Mouse (Mus musculus): Measurements from ENCODE around the gene Gzmg.
A peak's percentile ranks its signal among the peaks of the same experiment; 100 is the strongest.
"Not testable (repeated sequence)": the region's sequence is repeated elsewhere in the genome, so short reads cannot be mapped to it uniquely, and the experiment has no call there.

Gzmg gene

GRCm38 (mm10) chr14:56159479-56159878 lies at the start of gene Gzmg:
Gene Gzmg, minus strand, starts transcription at chr14:56159579.
- not testable (repeated sequence) for DNase-seq

- DNase-seq: no peak
These were observed 46.2 kb upstream of the Gzmg start for GRCm38 (mm10) chr14:56205613-56206012.

DNA sequence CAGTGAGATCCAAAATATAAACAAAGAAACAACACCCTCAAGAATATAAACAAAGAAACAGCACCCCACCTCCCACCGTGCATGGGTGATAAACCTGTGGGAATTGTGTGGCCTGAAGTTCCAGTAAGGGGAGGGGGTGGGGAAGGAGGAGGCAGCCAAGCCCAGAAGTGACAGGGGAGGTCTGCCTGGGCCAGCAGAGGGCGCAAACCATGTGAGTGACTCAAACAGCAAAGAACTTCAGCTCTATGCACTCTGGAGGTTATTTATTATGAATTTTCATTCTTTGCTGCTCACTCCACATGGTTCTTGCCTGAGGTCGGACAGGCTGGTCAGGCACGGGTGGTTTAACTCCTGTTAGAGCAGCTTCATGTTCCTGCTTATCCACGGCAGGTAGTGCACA lies 45.6 kb upstream of the Gzmg start:
- peak; percentile 16 for DNase-seq

DNA sequence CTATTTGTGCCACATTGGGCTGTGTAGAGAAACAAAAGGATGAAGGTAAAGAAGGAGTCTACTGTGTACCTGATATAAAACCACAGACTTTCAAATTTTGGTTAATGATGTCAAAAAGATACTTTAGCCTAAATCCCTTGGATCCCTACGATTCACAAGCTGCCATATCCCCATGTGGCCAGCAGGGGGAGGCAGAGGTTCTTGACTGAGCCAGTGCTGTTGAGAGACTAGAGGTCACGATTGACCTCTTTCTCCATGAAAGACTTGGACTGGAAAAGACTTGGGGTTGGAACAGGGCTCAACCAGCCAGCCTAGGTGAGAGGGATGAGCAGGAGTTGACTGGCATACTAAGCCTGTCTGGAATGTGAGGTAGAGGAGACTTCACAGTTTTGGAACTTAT lies 44.6 kb upstream of the Gzmg start:
- DNase-seq: peak; percentile 75

GRCm38 (mm10) chr14:56186946-56187345 lies 27.6 kb upstream of the Gzmg start:
- no peak for DNase-seq

- DNase-seq: no peak
These were observed 27.1 kb upstream of the Gzmg start for GRCm38 (mm10) chr14:56186521-56186920.

DNA sequence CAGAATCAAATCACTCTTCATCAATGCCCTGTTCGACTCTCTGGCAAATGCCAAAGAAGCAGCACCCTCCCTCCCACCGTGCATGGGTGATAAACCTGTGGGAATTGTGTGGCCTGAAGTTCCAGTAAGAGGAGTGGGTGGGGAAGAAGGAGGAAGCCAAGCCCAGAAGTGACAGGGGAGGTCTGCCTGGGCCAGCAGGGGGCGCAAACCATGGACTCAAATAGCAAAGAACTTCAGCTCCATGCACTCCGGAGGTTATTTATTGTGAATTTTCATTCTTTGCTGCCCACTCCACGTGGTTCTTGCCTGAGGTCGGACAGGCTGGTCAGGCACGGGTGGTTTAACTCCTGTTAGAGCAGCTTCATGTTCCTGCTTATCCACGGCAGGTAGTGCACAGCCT lies 18.3 kb upstream of the Gzmg start:
- peak; percentile 41 for DNase-seq

- no peak for DNase-seq
These were observed 15.1 kb upstream of the Gzmg start, which contains the start of gene Gzmn for GRCm38 (mm10) chr14:56174499-56174898. Gene Gzmn, minus strand, starts transcription at chr14:56174599.

DNA sequence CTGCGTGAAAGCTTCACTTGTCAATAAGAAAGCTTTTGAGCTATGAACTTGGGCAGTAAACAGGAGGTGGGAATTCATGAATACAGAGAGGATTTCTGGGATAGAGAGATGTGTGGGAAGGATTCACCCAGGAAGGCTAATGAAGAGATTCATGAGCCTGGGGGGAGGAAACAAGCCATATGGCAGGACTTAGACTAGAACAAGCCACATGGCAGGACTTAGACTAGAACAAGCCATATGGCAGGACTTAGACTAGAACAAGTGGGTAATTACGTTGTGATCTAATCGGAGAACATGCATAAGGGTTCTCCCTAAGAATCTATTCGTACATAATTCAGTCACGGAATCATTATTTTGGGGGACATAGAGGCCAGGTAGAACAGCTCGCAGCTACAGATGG lies 14.0 kb upstream of the Gzmg start:
- DNase-seq: no peak

DNA sequence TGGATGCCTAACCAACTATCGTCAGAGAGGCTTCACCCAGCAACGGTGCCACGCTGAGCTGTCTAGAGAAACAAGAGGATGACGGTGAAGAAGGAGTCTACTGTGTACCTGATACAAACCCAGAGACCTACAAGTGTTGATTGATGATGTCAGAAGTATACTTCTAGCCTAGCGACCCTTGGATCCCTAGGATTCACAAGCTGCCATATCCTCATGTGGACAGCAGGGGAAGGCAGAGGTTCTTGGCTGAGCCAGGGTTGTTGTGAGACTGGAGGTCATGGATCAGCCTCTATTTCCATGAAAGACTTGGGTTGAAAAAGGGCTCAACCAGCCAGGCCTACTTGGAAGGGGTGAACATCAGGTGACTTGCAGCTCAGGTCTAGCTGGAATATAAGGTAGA lies 13.4 kb upstream of the Gzmg start:
- no peak for DNase-seq

- DNase-seq: no peak
These were observed 8.6 kb upstream of the Gzmg start for GRCm38 (mm10) chr14:56168009-56168408.

DNA sequence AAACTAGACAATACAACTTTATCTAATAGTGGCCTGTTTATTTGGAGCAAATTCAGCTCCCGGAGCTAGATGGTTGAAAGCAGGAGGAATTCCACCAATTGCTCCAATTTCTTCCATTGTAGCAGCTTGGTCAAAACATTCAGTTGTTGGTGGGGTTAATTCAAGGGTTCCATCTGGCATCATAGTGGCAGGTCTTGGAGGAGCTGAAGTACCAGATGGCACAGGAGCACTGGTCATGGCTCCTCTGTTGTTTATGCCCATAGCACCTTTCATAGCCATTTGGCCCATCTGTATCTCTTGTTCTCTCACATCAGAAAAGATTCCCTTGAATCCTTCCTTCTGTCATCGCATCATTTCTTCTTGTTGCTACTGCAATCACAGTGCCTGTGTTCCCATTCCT lies 2.7 kb upstream of the Gzmg start:
- DNase-seq: no peak

GRCm38 (mm10) chr14:56155340-56155739 lies 4.0 kb downstream of the Gzmg start:
- no peak for DNase-seq

DNA sequence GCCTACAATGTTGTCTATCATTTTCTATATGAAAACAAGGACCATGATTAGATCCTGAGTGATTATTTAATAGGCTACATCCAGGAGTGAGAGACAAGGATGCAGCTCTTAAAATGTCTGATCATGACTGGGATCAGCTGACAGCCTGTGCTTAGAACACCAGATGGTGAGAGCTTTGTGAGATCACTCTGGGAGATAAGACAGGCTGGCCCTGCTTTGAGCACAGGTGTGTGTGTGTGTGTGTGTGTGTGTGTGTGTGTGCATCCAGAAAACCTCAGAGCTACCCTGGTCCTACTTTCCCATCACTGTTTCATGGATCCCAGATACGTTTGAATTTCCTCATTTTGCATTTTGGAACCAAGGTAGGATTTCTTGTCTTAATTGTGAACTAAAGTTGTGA lies 25.7 kb downstream of the Gzmg start:
- DNase-seq: not testable (repeated sequence)

DNA sequence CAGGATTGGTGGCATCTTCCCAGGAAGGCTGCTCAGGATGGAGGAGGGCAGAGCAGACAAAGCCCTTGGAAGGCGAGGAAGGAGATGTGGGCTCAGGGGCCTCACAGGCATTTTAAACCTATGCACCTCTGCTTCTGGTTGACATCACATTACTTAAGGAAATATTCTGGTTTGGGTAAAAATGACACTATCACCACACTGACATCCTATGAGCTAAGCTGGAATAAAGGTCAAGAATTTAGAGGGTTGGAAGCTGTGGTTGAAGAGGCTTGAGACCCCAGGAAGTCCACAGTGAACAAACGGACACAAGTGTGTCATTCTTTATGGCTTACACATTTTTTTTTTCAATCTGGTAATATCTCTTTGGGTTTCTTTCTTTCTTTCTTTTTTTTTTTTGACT lies 26.9 kb downstream of the Gzmg start, which contains the start of gene Gzmd:
Gzmd (minus strand) TSS at position 101 of the 400 bp plus-strand sequence.
- not testable (repeated sequence) for DNase-seq

GRCm38 (mm10) chr14:56128341-56128740 lies 31.0 kb downstream of the Gzmg start:
- DNase-seq: no peak

- no peak for DNase-seq
These were observed 35.9 kb downstream of the Gzmg start for GRCm38 (mm10) chr14:56123516-56123915.

- no peak for DNase-seq
These were observed 38.9 kb downstream of the Gzmg start, which contains the start of gene Gzme for GRCm38 (mm10) chr14:56120525-56120924. Gene Gzme, minus strand, starts transcription at chr14:56120625.

DNA sequence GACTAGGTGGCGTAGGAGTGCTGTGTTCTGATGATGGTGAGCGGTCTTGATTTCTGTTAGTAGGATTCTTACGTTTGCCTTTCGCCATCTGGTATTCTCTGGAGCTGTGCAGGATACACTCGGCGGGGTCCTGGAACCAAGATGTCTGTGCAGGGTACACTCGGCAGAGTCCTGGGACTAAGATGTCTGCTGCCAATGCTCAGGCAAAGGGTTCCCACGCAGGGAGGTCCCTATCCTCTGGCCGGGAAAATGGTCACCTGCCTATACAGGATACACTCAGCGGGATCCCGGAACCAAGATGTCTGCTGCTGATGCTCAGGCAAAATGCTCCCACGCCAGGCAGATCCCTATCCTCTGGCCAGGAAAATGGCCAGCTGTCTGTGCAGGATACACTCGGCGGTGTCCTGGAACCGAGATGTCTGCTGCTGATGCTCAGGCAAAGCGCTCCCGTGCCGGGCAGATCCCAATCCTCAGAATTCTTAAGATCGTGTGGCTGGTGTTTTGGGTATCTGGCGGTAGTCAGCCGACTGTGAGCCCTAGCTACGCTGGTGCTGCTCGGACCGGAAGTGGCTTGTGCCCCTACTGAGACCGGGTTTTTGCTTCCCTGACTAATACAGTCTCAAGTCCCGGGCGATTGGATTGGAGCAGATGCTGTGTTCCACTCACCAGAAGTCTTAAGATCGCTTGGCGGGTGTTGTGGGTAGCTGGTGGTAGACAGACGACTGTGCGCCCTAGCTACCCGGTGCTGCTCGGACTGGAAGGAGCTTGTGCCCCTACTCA lies 43.7 kb downstream of the Gzmg start:
- not testable (repeated sequence) for DNase-seq
